In genomic region chr2:163317281-163317680, GRCm38 (mm10) we compare ENCODE assay signal across 18 mouse cellular contexts.
"Had no signal": no experiment of that assay in that cellular context is flagged by ENCODE, and none has a peak within 500 bp of the region (broad histone marks: within the 10 kb centered on the region; RNA-seq: fewer than 3 reads in every experiment).

No protein-coding gene starts in this region.

- ATAC-seq: midbrain, embryonic 13.5 days; midbrain, embryonic 15.5 days had no signal

- H3K27me3 ChIP-seq: midbrain, embryonic 13.5 days; midbrain, embryonic 15.5 days; neural tube, embryonic 13.5 days had no signal

- H3K36me3 ChIP-seq: midbrain, embryonic 15.5 days; neural tube, embryonic 15.5 days had no signal

- H3K4me1 ChIP-seq: megakaryocyte, embryonic 14.5 days; midbrain, embryonic 13.5 days; midbrain, embryonic 15.5 days; neural tube, embryonic 13.5 days; neural tube, embryonic 15.5 days had no signal

- DNase-seq: lung, adult 18-20 months; lung, embryonic 14.5 days; lung, postnatal 14 days; lung, postnatal 36 days; retina, postnatal 1 day; right cerebral cortex, adult 18-20 months; right cerebral cortex, postnatal 25 days; right cerebral cortex, postnatal 4 days; spleen, adult 18-20 months; thymus, adult 18-20 months; thymus, postnatal 14 days; thymus, postnatal 36 days had no signal

- H3K4me3 ChIP-seq: megakaryocyte, embryonic 14.5 days; midbrain, embryonic 13.5 days; midbrain, embryonic 15.5 days; neural tube, embryonic 13.5 days; neural tube, embryonic 15.5 days had no signal

- H3K27ac ChIP-seq: macrophage; midbrain, embryonic 13.5 days; midbrain, embryonic 15.5 days; neural tube, embryonic 13.5 days; neural tube, embryonic 15.5 days had no signal

- H3K9me3 ChIP-seq: midbrain, embryonic 13.5 days; midbrain, embryonic 15.5 days; neural tube, embryonic 13.5 days; neural tube, embryonic 15.5 days had no signal

- H3K9ac ChIP-seq: lung, embryonic 14.5 days; midbrain, embryonic 13.5 days; midbrain, embryonic 15.5 days; neural tube, embryonic 13.5 days; neural tube, embryonic 15.5 days had no signal
